Mouse (Mus musculus) hindbrain, embryonic 11.5 days (tissue): ENCODE data around the gene Gm20388. TPM values are rescaled to one million over a fixed set of nuclear protein-coding genes. Genes with fewer than 3 reads are reported as not detected.

Source experiments
- ATAC-seq: fragments of 200-750 bp; cut with Nextera tagmentation; 2 replicates; pipeline ENCODE4 v1.8.0; 2017; ENCODE audit warnings: mild to moderate bottlenecking, moderate TSS enrichment, moderate library complexity; ENCODE audit not compliant: low FRiP score
- DNase-seq: peaks from one replicate; pipeline ENCODE4 v3.0.0-alpha.2; 2015; ENCODE audit warnings: low spot score
- H3K27ac ChIP-seq: fragments of 300-500 bp; sonication (generic); 2 replicates; pipeline ENCODE4 v1.5.1; 2014; ENCODE audit warnings: mild to moderate bottlenecking, low read depth, low read length
- H3K27me3 ChIP-seq: fragments of 300-500 bp; sonication (generic); 2 replicates; pipeline ENCODE4 v1.6.1; 2014; ENCODE audit warnings: mild to moderate bottlenecking, low read length, moderate library complexity, mixed read lengths; ENCODE audit not compliant: control insufficient read depth, insufficient read depth
- H3K36me3 ChIP-seq: fragments of 300-500 bp; sonication (generic); 2 replicates; pipeline ENCODE4 v1.6.1; 2014; ENCODE audit warnings: mild to moderate bottlenecking, low read length, moderate library complexity, mixed read lengths; ENCODE audit not compliant: control insufficient read depth, insufficient read depth
- H3K4me1 ChIP-seq: fragments of 300-500 bp; sonication (generic); replicated peaks from 2 replicates; pipeline ENCODE4 v1.6.1; 2014; ENCODE audit warnings: low read length, mixed read lengths; ENCODE audit not compliant: control insufficient read depth, insufficient read depth
- H3K4me2 ChIP-seq: fragments of 300-500 bp; sonication (generic); replicated peaks from 2 replicates; pipeline ENCODE4 v1.6.1; 2014; ENCODE audit warnings: mild to moderate bottlenecking, low read depth, low read length
- H3K4me3 ChIP-seq: fragments of 300-500 bp; sonication (generic); 2 replicates; pipeline ENCODE4 v1.5.1; 2014; ENCODE audit warnings: low read depth, low read length
- H3K9ac ChIP-seq: fragments of 300-500 bp; sonication (generic); 2 replicates; pipeline ENCODE4 v1.6.1; 2014; ENCODE audit warnings: low read depth, low read length
- H3K9me3 ChIP-seq: fragments of 300-500 bp; sonication (generic); 2 replicates; pipeline ENCODE4 v1.6.1; 2016; ENCODE audit warnings: low read length; ENCODE audit not compliant: control insufficient read depth
- WGBS: fragments of 180-500 bp; shearing (Covaris S2); extraction: QIAGEN DNeasy Blood & Tissue Kit; methylation state at CpG from one replicate; pipeline ENCODE4 v1.1.7; 2014; 5-methylcytosine and 5-hydroxymethylcytosine counted together
- polyA plus RNA-seq: library from polyadenylated mRNA; unstranded; fragments of >200 nt; fragmentation: Nextera tagmentation; extraction: Ambion mirVana; gene quantifications from 2 replicates; pipeline ENCODE4 v1.2.1, GENCODE M21; 2014

Gm20388 gene
- polyA plus RNA-seq, 1 experiment from 2014 or later, result 11.8 TPM

DNA sequence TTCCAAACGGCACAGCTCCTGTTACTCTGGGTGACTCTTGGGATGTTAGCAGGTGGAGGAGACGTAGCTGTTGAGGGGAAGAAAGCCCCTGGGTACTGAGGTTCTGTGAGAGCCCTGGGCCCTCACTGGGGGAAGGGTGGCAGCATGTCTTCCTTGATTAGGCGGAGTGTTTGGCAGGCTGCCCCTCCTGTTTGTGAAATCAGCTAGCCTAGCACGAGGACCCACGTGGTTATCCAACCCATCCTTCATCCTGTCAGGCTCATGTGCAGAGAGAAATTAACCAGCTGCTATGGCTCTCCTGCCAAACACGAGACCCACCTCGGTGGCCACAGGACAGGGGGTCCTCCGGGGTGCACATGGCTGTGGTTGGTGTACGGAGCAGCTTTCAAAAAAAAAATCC lies 2195.6 kb downstream of the Gm20388 start:
- ATAC-seq (peak; percentile 45; the same call in 1 of the 2 replicates), DNase-seq (peak; percentile 52)
- Histone ChIP-seq H3K27ac (no peak overlapping the region), H3K4me3 (no peak overlapping the region), H3K4me1 (peaks cover 2% of the 10 kb centered on the region; the same call in 1 of the 2 replicates), H3K9ac (no peak overlapping the region), H3K36me3 (no peaks in the 10 kb centered on the region), H3K9me3 (no peaks in the 10 kb centered on the region), H3K27me3 (no peaks in the 10 kb centered on the region), H3K4me2 (no peak overlapping the region)
- WGBS, result 42% methylated on average over 9 of the region's 9 CpGs

DNA sequence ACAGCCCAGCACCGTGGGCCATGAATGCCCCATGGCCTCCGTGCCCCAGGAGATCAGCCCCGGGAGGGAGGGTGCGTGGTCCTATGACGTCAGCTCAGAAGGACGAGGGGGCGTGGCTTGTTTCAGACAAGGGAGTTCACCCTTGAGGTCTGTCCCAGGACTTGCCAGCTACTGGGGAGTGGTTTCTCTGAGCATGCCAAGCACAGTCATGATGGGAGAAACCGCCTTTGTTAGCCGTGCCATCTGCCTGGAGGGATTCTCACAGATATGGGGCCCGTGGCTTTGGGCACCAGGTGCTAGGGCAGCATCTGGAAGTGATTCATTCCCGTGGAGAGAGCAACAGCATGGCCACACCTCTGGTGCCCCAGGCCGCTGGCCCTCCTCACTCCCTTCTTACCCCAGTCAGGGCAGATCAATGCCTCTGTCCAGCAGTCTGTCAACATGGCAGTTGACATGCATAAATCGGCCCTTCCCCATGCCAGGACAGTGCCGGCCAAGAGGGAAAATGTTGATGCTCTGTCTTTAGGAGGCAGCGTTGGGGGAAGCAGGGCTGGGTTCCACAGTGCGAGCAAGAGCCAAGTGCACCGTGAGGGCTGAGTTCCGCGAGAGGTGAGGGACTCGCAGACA lies 2199.7 kb downstream of the Gm20388 start:
- H3K4me1 ChIP-seq, result no peaks in the 10 kb centered on the region
- H3K27ac ChIP-seq, result no peak overlapping the region
- WGBS, result 72% methylated on average over 20 of the region's 20 CpGs
- no peaks in the 10 kb centered on the region for H3K36me3 ChIP-seq
- no peaks in the 10 kb centered on the region for H3K27me3 ChIP-seq
- H3K9me3 ChIP-seq, result no peaks in the 10 kb centered on the region
- ATAC-seq (no peak), DNase-seq (no peak)
- no peak overlapping the region for H3K4me3 ChIP-seq
- H3K4me2 ChIP-seq, result no peak overlapping the region
- H3K9ac ChIP-seq, result no peak overlapping the region

GRCm38 (mm10) chr8:122110867-122111253 lies 2200.2 kb downstream of the Gm20388 start:
- ATAC-seq, result no peak
- H3K27ac ChIP-seq, result no peak overlapping the region
- no peaks in the 10 kb centered on the region for H3K36me3 ChIP-seq
- H3K9me3 ChIP-seq, result no peaks in the 10 kb centered on the region
- no peak overlapping the region for H3K9ac ChIP-seq
- no peak overlapping the region for H3K4me2 ChIP-seq
- no peak overlapping the region for H3K4me3 ChIP-seq
- no peaks in the 10 kb centered on the region for H3K27me3 ChIP-seq
- no peak for DNase-seq
- 49% methylated on average over 6 of the region's 6 CpGs for WGBS
- no peaks in the 10 kb centered on the region for H3K4me1 ChIP-seq

- no peak overlapping the region for H3K27ac ChIP-seq
- WGBS, result 69% methylated on average over 11 of the region's 11 CpGs
- H3K4me3 ChIP-seq, result no peak overlapping the region
- H3K9ac ChIP-seq, result no peak overlapping the region
- H3K4me1 ChIP-seq, result no peaks in the 10 kb centered on the region
- DNase-seq (no peak), ATAC-seq (no peak)
- no peaks in the 10 kb centered on the region for H3K9me3 ChIP-seq
- no peaks in the 10 kb centered on the region for H3K27me3 ChIP-seq
- no peak overlapping the region for H3K4me2 ChIP-seq
- H3K36me3 ChIP-seq, result no peaks in the 10 kb centered on the region
Measured at GRCm38 (mm10) chr8:122111745-122112144, 2201.1 kb downstream of the Gm20388 start.

DNA sequence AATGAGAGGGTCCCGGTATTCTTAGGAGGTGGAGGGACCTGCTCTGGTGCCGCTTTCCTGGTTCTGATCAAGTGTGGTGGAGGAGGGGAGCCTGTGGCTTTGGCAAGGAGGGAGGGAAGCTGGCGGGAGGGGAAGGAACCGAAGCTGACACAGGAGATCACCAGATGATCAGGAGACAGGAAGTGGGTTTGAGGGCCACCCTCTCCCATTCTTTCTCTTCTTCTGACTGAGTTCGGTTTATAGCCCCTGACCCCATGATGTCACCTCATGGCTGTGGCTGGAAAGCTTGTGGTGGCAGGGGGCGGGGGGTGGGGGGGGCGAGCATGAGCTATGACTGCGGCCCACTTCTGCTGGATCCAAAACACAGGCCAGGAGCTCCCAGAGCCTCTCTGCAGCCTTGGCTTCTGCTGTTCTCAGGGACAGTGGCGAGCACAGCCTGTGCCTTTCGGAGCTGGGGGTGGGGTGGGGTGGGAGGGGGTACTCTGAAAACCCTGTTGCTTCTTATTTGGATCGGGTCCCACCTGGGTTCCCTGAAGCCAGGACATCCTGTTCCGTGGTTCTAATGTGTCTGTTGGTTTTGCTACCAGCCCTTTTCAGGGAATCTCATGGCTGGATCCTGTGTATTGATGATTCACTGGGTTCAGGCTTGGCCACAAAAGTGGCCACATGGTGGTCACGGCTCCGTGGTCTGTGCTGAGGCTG lies 2201.8 kb downstream of the Gm20388 start:
- no peak for DNase-seq
- no peak overlapping the region for H3K4me3 ChIP-seq
- no peaks in the 10 kb centered on the region for H3K9me3 ChIP-seq
- H3K4me2 ChIP-seq, result no peak overlapping the region
- WGBS, result 74% methylated on average over 13 of the region's 14 CpGs
- no peaks in the 10 kb centered on the region for H3K36me3 ChIP-seq
- no peaks in the 10 kb centered on the region for H3K27me3 ChIP-seq
- H3K4me1 ChIP-seq, result no peaks in the 10 kb centered on the region
- no peak overlapping the region for H3K9ac ChIP-seq
- no peak for ATAC-seq
- H3K27ac ChIP-seq, result no peak overlapping the region

GRCm38 (mm10) chr8:122114890-122115289 lies 2204.2 kb downstream of the Gm20388 start:
- no peak overlapping the region for H3K4me2 ChIP-seq
- whole genome bisulfite sequencing, result 90% methylated on average over 2 of the region's 2 CpGs
- no peaks in the 10 kb centered on the region for H3K36me3 ChIP-seq
- no peaks in the 10 kb centered on the region for H3K9me3 ChIP-seq
- no peaks in the 10 kb centered on the region for H3K4me1 ChIP-seq
- ATAC-seq (no peak), DNase-seq (no peak)
- H3K9ac ChIP-seq, result no peak overlapping the region
- H3K4me3 ChIP-seq, result no peak overlapping the region
- H3K27me3 ChIP-seq, result no peaks in the 10 kb centered on the region
- no peak overlapping the region for H3K27ac ChIP-seq

- Histone ChIP-seq H3K36me3 (no peaks in the 10 kb centered on the region), H3K4me3 (no peak overlapping the region), H3K4me1 (no peaks in the 10 kb centered on the region), H3K27ac (no peak overlapping the region), H3K4me2 (no peak overlapping the region), H3K9me3 (no peaks in the 10 kb centered on the region), H3K27me3 (no peaks in the 10 kb centered on the region), H3K9ac (no peak overlapping the region)
- no peak for ATAC-seq
- DNase-seq, result no peak
- WGBS, result 88% methylated on average over 7 of the region's 7 CpGs
Measured at GRCm38 (mm10) chr8:122116716-122117357, 2206.2 kb downstream of the Gm20388 start.

- WGBS, result 83% methylated on average over 10 of the region's 10 CpGs
- no peaks in the 10 kb centered on the region for H3K36me3 ChIP-seq
Measured at GRCm38 (mm10) chr8:122118097-122118496, 2207.5 kb downstream of the Gm20388 start.

GRCm38 (mm10) chr8:122118536-122118935 lies 2207.9 kb downstream of the Gm20388 start:
- no peaks in the 10 kb centered on the region for H3K9me3 ChIP-seq
- ATAC-seq (no peak), DNase-seq (no peak)
- no peak overlapping the region for H3K4me3 ChIP-seq
- H3K27me3 ChIP-seq, result no peaks in the 10 kb centered on the region
- no peak overlapping the region for H3K27ac ChIP-seq
- H3K9ac ChIP-seq, result no peak overlapping the region
- WGBS, result 74% methylated on average over 15 of the region's 15 CpGs
- H3K36me3 ChIP-seq, result no peaks in the 10 kb centered on the region
- H3K4me1 ChIP-seq, result no peaks in the 10 kb centered on the region
- H3K4me2 ChIP-seq, result no peak overlapping the region

More at GRCm38 (mm10) chr8:122118097-122118496, 2207.5 kb downstream of the Gm20388 start:
- H3K27me3 ChIP-seq, result no peaks in the 10 kb centered on the region
- no peak overlapping the region for H3K9ac ChIP-seq
- H3K27ac ChIP-seq, result no peak overlapping the region
- ATAC-seq (no peak), DNase-seq (no peak)
- H3K9me3 ChIP-seq, result no peaks in the 10 kb centered on the region
- H3K4me3 ChIP-seq, result no peak overlapping the region
- no peaks in the 10 kb centered on the region for H3K4me1 ChIP-seq
- H3K4me2 ChIP-seq, result no peak overlapping the region
